Mouse (Mus musculus) inflammation-experienced regulatory T-cells, adult 6 months (primary cell): ENCODE data around the gene Hmx2. TPM values are rescaled to one million over a fixed set of nuclear protein-coding genes. Genes with fewer than 3 reads are reported as not detected.

ENCODE experiments used
- ATAC-seq: one replicate; pipeline ENCODE4 v1.8.0; 2017
- polyA plus RNA-seq, 3 experiments: library from polyadenylated mRNA; unstranded; fragments of 100-300 nt; shearing (Covaris generic); gene quantifications; one replicate each; pipeline ENCODE4 v1.2.1; 2017

The Hmx2 gene
- polyA plus RNA-seq, 3 experiments from 2014 or later = not detected

GRCm38 (mm10) chr7:131556541-131557271 lies 8.1 kb downstream of the Hmx2 start:
- ATAC-seq = no peak

GRCm38 (mm10) chr7:131557751-131558150 lies 9.2 kb downstream of the Hmx2 start:
- no peak for ATAC-seq

- peak; percentile 93 for ATAC-seq
These were observed 11.6 kb downstream of the Hmx2 start, which contains the start of gene Bub3 for GRCm38 (mm10) chr7:131559986-131560696. Gene Bub3, plus strand, starts transcription at chr7:131560222.

GRCm38 (mm10) chr7:131560697-131561042 lies 12.1 kb downstream of the Hmx2 start:
- ATAC-seq = no peak

- no peak for ATAC-seq
These were observed 26.7 kb downstream of the Hmx2 start for GRCm38 (mm10) chr7:131575246-131575645.

GRCm38 (mm10) chr7:131582178-131582577 lies 33.6 kb downstream of the Hmx2 start:
- ATAC-seq = no peak

- ATAC-seq = no peak
These were observed 37.0 kb downstream of the Hmx2 start for GRCm38 (mm10) chr7:131585551-131585950.

- no peak for ATAC-seq
These were observed 49.4 kb downstream of the Hmx2 start for GRCm38 (mm10) chr7:131597779-131598482.

- no peak for ATAC-seq
These were observed 49.9 kb downstream of the Hmx2 start for GRCm38 (mm10) chr7:131598483-131598824.

GRCm38 (mm10) chr7:131602106-131602505 lies 53.5 kb downstream of the Hmx2 start:
- ATAC-seq = no peak

GRCm38 (mm10) chr7:131603186-131603585 lies 54.6 kb downstream of the Hmx2 start:
- ATAC-seq = no peak

- ATAC-seq = no peak
These were observed 56.4 kb downstream of the Hmx2 start for GRCm38 (mm10) chr7:131604946-131605345.

- no peak for ATAC-seq
These were observed 56.9 kb downstream of the Hmx2 start for GRCm38 (mm10) chr7:131605481-131605880.

Other genes starting within 250 kb of the Hmx2 start
- not detected for gene Cuzd1, start 226.5 kb upstream of the Hmx2 start, polyA plus RNA-seq
- gene Fam24b, start 219.3 kb upstream of the Hmx2 start, polyA plus RNA-seq = not detected
- gene Fam24a, start 214.9 kb upstream of the Hmx2 start, polyA plus RNA-seq = not detected
- gene 2310057M21Rik, start 186.0 kb upstream of the Hmx2 start, polyA plus RNA-seq = 10 to 100 TPM; 21.7 to 26.3 (median 23.0) TPM
- 10 to 100 TPM; 39.3 to 44.7 (median 44.3) TPM for gene Pstk, start 177.6 kb upstream of the Hmx2 start, polyA plus RNA-seq
- 10 to 100 TPM; 29.4 to 39.5 (median 34.0) TPM for gene Ikzf5, start 138.3 kb upstream of the Hmx2 start, polyA plus RNA-seq
- gene Acadsb, start 138.2 kb upstream of the Hmx2 start, polyA plus RNA-seq = 10 to 100 TPM; 27.1 to 66.2 (median 49.5) TPM
- gene Hmx3, start 5.9 kb upstream of the Hmx2 start, polyA plus RNA-seq = not detected
- gene Bub3, start 11.4 kb downstream of the Hmx2 start, polyA plus RNA-seq = 100 to 1,000 TPM; 179 to 242 (median 181) TPM